Mouse (Mus musculus): Measurements from ENCODE around the gene Mup11. TPM values are rescaled to one million over a fixed set of nuclear protein-coding genes. Genes with fewer than 3 reads are reported as not detected.

Mup11 gene
- polyA plus RNA-seq (2012; rRNA removed) = not detected in 2 replicates

GRCm38 (mm10) chr4:60662311-60662710 lies at the start of gene Mup11:
Gene Mup11, minus strand, starts transcription at chr4:60662411.

Other genes with a start within 250 kb of the Mup11 start
- gene Mup9, start 240.5 kb downstream of the Mup11 start, polyA plus RNA-seq (2012; rRNA removed) = not detected in 2 replicates
- not detected in 2 replicates for gene Mup1, start 160.5 kb downstream of the Mup11 start, polyA plus RNA-seq (2012; rRNA removed)
- not detected in 2 replicates for gene Mup10, start 80.2 kb downstream of the Mup11 start, polyA plus RNA-seq (2012; rRNA removed)
- not detected in 2 replicates for gene Mup12, start 78.9 kb upstream of the Mup11 start, polyA plus RNA-seq (2012; rRNA removed)
- not detected in 2 replicates for gene Mup22, start 159.1 kb upstream of the Mup11 start, polyA plus RNA-seq (2012; rRNA removed)

Measured in stomach, adult 2 months (tissue).